29 mouse cellular contexts compared by ENCODE assay signal in genomic region chr13:6751599-6751998, GRCm38 (mm10).
DNase-seq lines count a peak whose midpoint lies in the region; ATAC-seq lines count a peak whose summit lies in the region.
"Had no signal": no experiment of that assay in that cellular context is flagged by ENCODE, and none has a peak within 500 bp of the region (broad histone marks: within the 10 kb centered on the region; RNA-seq: fewer than 3 reads in every experiment).

No protein-coding gene starts in this region.

- H3K4me3 ChIP-seq in kidney, embryonic 15.5 days (replicated peaks) = no peak overlapping the region
- H3K4me3 ChIP-seq: embryonic facial prominence, embryonic 13.5 days; embryonic facial prominence, embryonic 15.5 days; erythroblast, embryonic 14.5 days; forebrain, embryonic 10.5 days; forebrain, embryonic 12.5 days had no signal

- WGBS in kidney, embryonic 15.5 days = 28% methylated on average over 5 of the region's 5 CpGs

- ATAC-seq in kidney, embryonic 15.5 days (replicated peaks; ENCODE audit: low FRiP score) = peak; percentile 62
- ATAC-seq in cerebellum, adult (ENCODE audit: insufficient number of reproducible peaks, low FRiP score, low TSS enrichment) = no peak
- ATAC-seq: activated CD4-positive, CD25-positive, alpha-beta regulatory T cell, adult 4 months; CD4-positive, CD25-positive, alpha-beta regulatory T cell, adult 4 months; forebrain, embryonic 14.5 days; forebrain, embryonic 16.5 days; Patski had no signal

- H3K36me3 ChIP-seq in kidney, embryonic 15.5 days = no peaks in the 10 kb centered on the region
- H3K36me3 ChIP-seq: embryonic facial prominence, embryonic 13.5 days; embryonic facial prominence, embryonic 15.5 days; forebrain, embryonic 10.5 days; forebrain, embryonic 12.5 days; G1E had no signal

- DNase-seq in adrenal gland, postnatal 14 days = peak; percentile 5
- DNase-seq in adrenal gland, adult 8-10 months = no peak
- no peak for DNase-seq in kidney, adult 9 months
- DNase-seq in 3T3-L1 (ENCODE audit: low read depth, low spot score) = peak; percentile 25
- DNase-seq in Muller cell, postnatal 12 days (ENCODE audit: inconsistent ontology term) = peak; percentile 26
- no peak for DNase-seq in left cerebral cortex, postnatal 36 days (ENCODE audit: low spot score in 2 of 2)
- DNase-seq: adrenal gland, postnatal 10 days; adrenal gland, postnatal 36 days; cerebellum, adult 11 months; cerebellum, adult 18-20 months; cerebellum, adult 8-10 months; cerebellum, adult 9-11 months; cerebellum, postnatal 14 days; cerebellum, postnatal 36 days; embryo, embryonic 11 days had no signal

- H3K9me3 ChIP-seq in kidney, embryonic 15.5 days (replicated peaks) = no peaks in the 10 kb centered on the region
- H3K9me3 ChIP-seq: embryonic facial prominence, embryonic 13.5 days; embryonic facial prominence, embryonic 15.5 days; forebrain, embryonic 10.5 days; forebrain, embryonic 12.5 days; G1E had no signal

- H3K4me2 ChIP-seq in kidney, embryonic 15.5 days = no peak overlapping the region
- H3K4me2 ChIP-seq: embryonic facial prominence, embryonic 13.5 days; embryonic facial prominence, embryonic 15.5 days; forebrain, embryonic 12.5 days had no signal

- peaks cover 11% of the 10 kb centered on the region; the same call in 1 of the 2 replicates for H3K4me1 ChIP-seq in kidney, embryonic 15.5 days
- H3K4me1 ChIP-seq: embryonic facial prominence, embryonic 13.5 days; embryonic facial prominence, embryonic 15.5 days; forebrain, embryonic 10.5 days; forebrain, embryonic 12.5 days had no signal

- intact Hi-C loops in left cerebral cortex, postnatal 36 days (cut with DNase I) = no loop called here

- H3K27ac ChIP-seq in kidney, embryonic 15.5 days = peak overlapping the region; percentile 38
- H3K27ac ChIP-seq: embryonic facial prominence, embryonic 13.5 days; embryonic facial prominence, embryonic 15.5 days; forebrain, embryonic 10.5 days; forebrain, embryonic 12.5 days had no signal

- H3K9ac ChIP-seq in kidney, embryonic 15.5 days = no peak overlapping the region
- H3K9ac ChIP-seq: embryonic facial prominence, embryonic 13.5 days; embryonic facial prominence, embryonic 15.5 days; forebrain, embryonic 12.5 days had no signal

- H3K27me3 ChIP-seq in kidney, embryonic 15.5 days = no peaks in the 10 kb centered on the region
- H3K27me3 ChIP-seq: CH12.LX; embryonic facial prominence, embryonic 13.5 days; embryonic facial prominence, embryonic 15.5 days; forebrain, embryonic 12.5 days had no signal

Comparison
In these comparisons a context has a peak if more than half of its experiments do, and no peak if none do; other contexts are left out.
1. DNase-seq: peak in adrenal gland, postnatal 14 days (single experiment), 3T3-L1 (single experiment) and Muller cell, postnatal 12 days (single experiment); none in adrenal gland, adult 8-10 months (single experiment), kidney, adult 9 months (single experiment) and left cerebral cortex, postnatal 36 days (0 of 2).